Mouse (Mus musculus): ENCODE results near the gene Dpy19l1. TPM values are rescaled to one million over a fixed set of nuclear protein-coding genes. Genes with fewer than 3 reads are reported as not detected.

Gene Dpy19l1
- polyA plus RNA-seq, 1 experiment: 64.3 TPM

GRCm38 (mm10) chr9:24505017-24505763 is 2.2 kb upstream of the Dpy19l1 start:
- H3K4me3 ChIP-seq (ENCODE audit: insufficient read depth, low read length): no peak overlapping the region
- H3K27ac ChIP-seq (ENCODE audit: insufficient read depth, low read length): no peak overlapping the region
- TF ChIP-seq CTCF (IDR thresholded peaks at IDR 0.05; ENCODE audit: borderline replicate concordance, insufficient read depth, low read length): no peak
- TF ChIP-seq POLR2A (IDR thresholded peaks at IDR 0.05; ENCODE audit: low read depth, low read length): no peak
- peaks cover 3% of the 10 kb centered on the region; the same call in 1 of the 2 replicates for H3K4me1 ChIP-seq (ENCODE audit: control insufficient read depth, insufficient read depth, low read length)

GRCm38 (mm10) chr9:24504381-24504780 is 1.4 kb upstream of the Dpy19l1 start:
- no peak for TF ChIP-seq POLR2A (IDR thresholded peaks at IDR 0.05; ENCODE audit: low read depth, low read length)
- no peak for TF ChIP-seq CTCF (IDR thresholded peaks at IDR 0.05; ENCODE audit: borderline replicate concordance, insufficient read depth, low read length)
- H3K27ac ChIP-seq (ENCODE audit: insufficient read depth, low read length): no peak overlapping the region
- H3K4me1 ChIP-seq (ENCODE audit: control insufficient read depth, insufficient read depth, low read length): peaks cover 3% of the 10 kb centered on the region; the same call in 1 of the 2 replicates
- H3K4me3 ChIP-seq (ENCODE audit: insufficient read depth, low read length): no peak overlapping the region

DNA sequence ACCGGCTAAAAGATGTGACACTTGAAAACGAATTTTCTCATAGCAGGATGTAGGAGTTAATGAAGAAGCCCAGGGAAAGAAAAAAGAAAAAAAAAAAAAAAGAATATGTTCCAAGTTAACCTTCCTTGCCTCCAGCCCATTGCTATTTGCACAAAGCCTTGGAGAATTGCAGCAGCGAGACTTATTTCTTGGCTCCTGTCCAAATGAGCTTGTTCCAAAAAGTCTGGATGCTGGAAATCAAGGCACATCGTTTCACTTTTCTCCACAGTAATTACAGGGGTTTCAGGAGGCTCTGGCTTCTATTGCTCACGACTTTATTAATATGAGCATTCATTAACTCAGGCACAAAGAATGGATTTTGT is 899 bp upstream of the Dpy19l1 start:
- TF ChIP-seq POLR2A (IDR thresholded peaks at IDR 0.05; ENCODE audit: low read depth, low read length): no peak
- TF ChIP-seq CTCF (IDR thresholded peaks at IDR 0.05; ENCODE audit: borderline replicate concordance, insufficient read depth, low read length): no peak
- Histone ChIP-seq H3K4me1 (ENCODE audit: control insufficient read depth, insufficient read depth, low read length) (peaks cover 3% of the 10 kb centered on the region; the same call in 1 of the 2 replicates), H3K27ac (ENCODE audit: insufficient read depth, low read length) (peak overlapping the region; percentile 85), H3K4me3 (ENCODE audit: insufficient read depth, low read length) (peak overlapping the region; percentile 90)

GRCm38 (mm10) chr9:24502571-24503004 is 352 bp downstream of the Dpy19l1 start:
- no peak for TF ChIP-seq CTCF (IDR thresholded peaks at IDR 0.05; ENCODE audit: borderline replicate concordance, insufficient read depth, low read length)
- no peak; the same call in 1 of the 2 replicates for TF ChIP-seq POLR2A (IDR thresholded peaks at IDR 0.05; ENCODE audit: low read depth, low read length)
- Histone ChIP-seq H3K4me3 (ENCODE audit: insufficient read depth, low read length) (peak overlapping the region; percentile 80), H3K4me1 (ENCODE audit: control insufficient read depth, insufficient read depth, low read length) (peaks cover 3% of the 10 kb centered on the region; the same call in 1 of the 2 replicates), H3K27ac (ENCODE audit: insufficient read depth, low read length) (peak overlapping the region; percentile 48)

GRCm38 (mm10) chr9:24501618-24502017 is 1.3 kb downstream of the Dpy19l1 start:
- TF ChIP-seq CTCF (IDR thresholded peaks at IDR 0.05; ENCODE audit: borderline replicate concordance, insufficient read depth, low read length): peak; percentile 57; the same call in 1 of the 2 replicates
- TF ChIP-seq POLR2A (IDR thresholded peaks at IDR 0.05; ENCODE audit: low read depth, low read length): no peak
- H3K27ac ChIP-seq (ENCODE audit: insufficient read depth, low read length): no peak overlapping the region
- peak overlapping the region; percentile 80 for H3K4me3 ChIP-seq (ENCODE audit: insufficient read depth, low read length)
- H3K4me1 ChIP-seq (ENCODE audit: control insufficient read depth, insufficient read depth, low read length): peaks cover 3% of the 10 kb centered on the region; the same call in 1 of the 2 replicates

DNA sequence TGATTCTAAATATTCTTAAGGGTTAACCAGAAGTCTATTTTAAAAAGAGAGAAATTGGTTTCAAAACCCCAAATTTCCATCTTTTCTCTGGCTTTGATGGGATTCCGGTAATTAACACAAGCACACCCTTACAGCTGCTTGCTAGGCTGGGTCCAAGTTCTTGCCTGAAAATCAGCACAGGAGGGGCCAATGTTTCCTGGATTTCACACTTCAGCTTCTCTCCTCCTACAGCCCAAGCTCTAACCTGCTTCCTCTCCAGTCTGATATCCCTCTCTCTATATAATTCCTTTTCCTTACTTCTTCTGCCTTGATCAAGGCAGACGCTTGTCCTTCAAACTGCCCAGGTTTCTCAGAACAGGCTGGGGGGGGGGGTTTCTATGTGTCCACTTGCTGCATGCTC is 6.7 kb downstream of the Dpy19l1 start:
- H3K4me3 ChIP-seq (ENCODE audit: insufficient read depth, low read length): no peak overlapping the region
- peaks cover 2% of the 10 kb centered on the region; the same call in 1 of the 2 replicates for H3K4me1 ChIP-seq (ENCODE audit: control insufficient read depth, insufficient read depth, low read length)

DNA sequence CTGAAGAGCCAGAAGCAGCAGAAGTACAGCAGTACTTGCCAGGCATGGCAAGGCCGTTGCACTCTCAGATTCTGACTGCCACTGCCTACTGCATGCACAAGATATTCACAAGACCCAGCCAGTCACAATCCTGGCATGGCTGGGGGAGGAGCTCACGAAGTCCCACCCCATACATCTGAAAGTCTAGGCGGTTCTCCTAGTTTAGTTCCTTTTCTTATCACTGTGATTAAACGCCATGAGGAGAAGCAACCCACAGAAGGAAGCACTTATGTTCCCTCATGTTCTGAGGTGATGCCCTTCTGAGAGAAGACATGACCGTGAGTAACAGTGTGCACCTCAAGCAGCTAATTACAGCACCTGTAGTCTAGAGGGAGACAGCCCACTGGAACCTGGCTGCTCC is 12.4 kb downstream of the Dpy19l1 start:
- Histone ChIP-seq H3K4me1 (ENCODE audit: control insufficient read depth, insufficient read depth, low read length) (no peaks in the 10 kb centered on the region), H3K27ac (ENCODE audit: insufficient read depth, low read length) (no peak overlapping the region), H3K4me3 (ENCODE audit: insufficient read depth, low read length) (no peak overlapping the region)
- TF ChIP-seq POLR2A (IDR thresholded peaks at IDR 0.05; ENCODE audit: low read depth, low read length): no peak
- no peak for TF ChIP-seq CTCF (IDR thresholded peaks at IDR 0.05; ENCODE audit: borderline replicate concordance, insufficient read depth, low read length)

More for the DNA sequence above, 6.7 kb downstream of the Dpy19l1 start:
- H3K27ac ChIP-seq (ENCODE audit: insufficient read depth, low read length): no peak overlapping the region
- no peak for TF ChIP-seq CTCF (IDR thresholded peaks at IDR 0.05; ENCODE audit: borderline replicate concordance, insufficient read depth, low read length)
- TF ChIP-seq POLR2A (IDR thresholded peaks at IDR 0.05; ENCODE audit: low read depth, low read length): no peak

DNA sequence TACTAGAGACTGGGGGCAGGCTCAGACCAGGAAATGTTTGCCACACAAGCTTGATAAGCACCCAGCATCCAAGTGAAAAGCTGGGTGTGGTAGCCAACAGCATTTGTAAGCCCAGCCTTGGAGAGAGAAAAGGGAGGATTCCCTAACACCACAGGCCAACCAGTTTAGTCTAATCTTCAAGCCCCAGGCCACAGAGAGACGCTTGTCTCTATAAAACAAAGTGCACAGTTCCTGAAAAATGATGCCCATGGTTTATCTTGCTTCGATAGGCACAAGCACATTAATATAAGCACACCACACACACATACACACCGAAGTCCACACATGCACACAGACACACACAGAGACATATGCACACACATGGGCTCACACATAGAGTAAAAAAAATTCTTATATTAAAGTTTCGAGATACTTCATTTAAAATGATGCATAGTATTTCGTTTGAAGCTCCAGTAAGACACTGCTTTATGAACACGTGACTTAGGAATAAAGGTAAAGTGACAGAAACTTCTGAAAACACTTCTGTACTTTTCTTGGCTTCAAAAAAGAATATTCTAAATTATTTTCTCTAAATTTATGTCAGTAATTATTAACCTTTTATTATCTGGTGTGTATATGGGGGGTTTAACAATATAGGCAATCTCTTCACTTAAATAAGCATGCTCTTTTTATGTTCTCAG is 14.4 kb downstream of the Dpy19l1 start:
- Histone ChIP-seq H3K4me3 (ENCODE audit: insufficient read depth, low read length) (no peak overlapping the region), H3K27ac (ENCODE audit: insufficient read depth, low read length) (no peak overlapping the region), H3K4me1 (ENCODE audit: control insufficient read depth, insufficient read depth, low read length) (no peaks in the 10 kb centered on the region)
- no peak for TF ChIP-seq POLR2A (IDR thresholded peaks at IDR 0.05; ENCODE audit: low read depth, low read length)
- no peak for TF ChIP-seq CTCF (IDR thresholded peaks at IDR 0.05; ENCODE audit: borderline replicate concordance, insufficient read depth, low read length)

DNA sequence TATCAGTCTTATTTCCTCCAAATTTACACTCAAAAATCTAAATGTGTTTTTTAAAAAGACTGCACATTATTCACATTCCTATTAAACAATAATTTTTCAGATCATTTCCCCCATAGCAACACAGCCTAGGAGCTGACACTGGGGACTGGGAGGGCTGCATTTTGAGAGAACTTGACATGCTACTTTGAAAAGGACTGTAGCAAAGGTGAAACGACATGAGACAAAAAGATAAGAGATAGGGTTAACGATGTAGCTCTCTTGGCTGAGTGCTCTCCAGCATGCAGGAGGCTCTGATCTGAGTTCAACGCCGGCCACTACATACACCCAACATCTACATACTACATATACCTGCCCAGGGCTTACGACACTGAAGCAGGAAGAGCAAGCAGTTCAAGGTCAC is 20.6 kb downstream of the Dpy19l1 start:
- no peaks in the 10 kb centered on the region for H3K4me1 ChIP-seq (ENCODE audit: control insufficient read depth, insufficient read depth, low read length)
- H3K4me3 ChIP-seq (ENCODE audit: insufficient read depth, low read length): no peak overlapping the region
- TF ChIP-seq POLR2A (IDR thresholded peaks at IDR 0.05; ENCODE audit: low read depth, low read length) (no peak), CTCF (IDR thresholded peaks at IDR 0.05; ENCODE audit: borderline replicate concordance, insufficient read depth, low read length) (no peak)
- no peak overlapping the region for H3K27ac ChIP-seq (ENCODE audit: insufficient read depth, low read length)

GRCm38 (mm10) chr9:24477251-24477650 is 25.7 kb downstream of the Dpy19l1 start:
- Histone ChIP-seq H3K4me3 (ENCODE audit: insufficient read depth, low read length) (no peak overlapping the region), H3K4me1 (ENCODE audit: control insufficient read depth, insufficient read depth, low read length) (no peaks in the 10 kb centered on the region; the same call in 1 of the 2 replicates), H3K27ac (ENCODE audit: insufficient read depth, low read length) (no peak overlapping the region)
- TF ChIP-seq POLR2A (IDR thresholded peaks at IDR 0.05; ENCODE audit: low read depth, low read length) (no peak), CTCF (IDR thresholded peaks at IDR 0.05; ENCODE audit: borderline replicate concordance, insufficient read depth, low read length) (no peak)

Data from embryonic fibroblast, embryonic 13.5 days (primary cell).